Mouse (Mus musculus) splenic B cell, adult 2 months (primary cell): ENCODE results near the gene S100a14.

Experiments
- DNase-seq: peaks from one replicate; pipeline ENCODE4 v3.0.0-alpha.2; 2011; ENCODE audit warnings: low read depth, low spot score
- H3K27me3 ChIP-seq: 2 replicates; pipeline ENCODE4 v1.6.1; 2012; ENCODE audit warnings: mild to moderate bottlenecking, low read length, moderate library complexity, mixed read lengths; ENCODE audit not compliant: control insufficient read depth, poor library complexity, insufficient read depth, severe bottlenecking
- H3K36me3 ChIP-seq: 2 replicates; pipeline ENCODE4 v1.6.1; 2012; ENCODE audit warnings: mild to moderate bottlenecking, low read length, moderate library complexity, mixed read lengths; ENCODE audit not compliant: control insufficient read depth, poor library complexity, insufficient read depth, severe bottlenecking

S100a14 gene

GRCm38 (mm10) chr3:90526580-90526979 is at the start of gene S100a14:
Gene S100a14, plus strand, starts transcription at chr3:90526856.
- no peak for DNase-seq
- no peaks in the 10 kb centered on the region for H3K27me3 ChIP-seq

GRCm38 (mm10) chr3:90486998-90487397 is 39.7 kb upstream of the S100a14 start:
- no peak for DNase-seq
- Histone ChIP-seq H3K27me3 (no peaks in the 10 kb centered on the region), H3K36me3 (peaks cover 8% of the 10 kb centered on the region)

More at GRCm38 (mm10) chr3:90526580-90526979, at the start of gene S100a14:
- peaks cover 4% of the 10 kb centered on the region; the same call in 1 of the 2 replicates for H3K36me3 ChIP-seq

GRCm38 (mm10) chr3:90488576-90488975 is 38.1 kb upstream of the S100a14 start:
- H3K27me3 ChIP-seq: no peaks in the 10 kb centered on the region
- DNase-seq: no peak
- peaks cover 4% of the 10 kb centered on the region; the same call in 1 of the 2 replicates for H3K36me3 ChIP-seq

- Histone ChIP-seq H3K27me3 (no peaks in the 10 kb centered on the region), H3K36me3 (peaks cover 4% of the 10 kb centered on the region; the same call in 1 of the 2 replicates)
- DNase-seq: peak; percentile 97
Observed at GRCm38 (mm10) chr3:90490696-90491256, 35.9 kb upstream of the S100a14 start, which contains the start of gene Snapin. Gene Snapin, minus strand, starts transcription at chr3:90491033.

- H3K36me3 ChIP-seq: peaks cover 4% of the 10 kb centered on the region; the same call in 1 of the 2 replicates
- no peaks in the 10 kb centered on the region for H3K27me3 ChIP-seq
- DNase-seq: peak; percentile 71
Observed at GRCm38 (mm10) chr3:90491350-90491749, 35.3 kb upstream of the S100a14 start.

GRCm38 (mm10) chr3:90493831-90494540 is 32.7 kb upstream of the S100a14 start:
- H3K36me3 ChIP-seq: peaks cover 10% of the 10 kb centered on the region
- DNase-seq: no peak
- no peaks in the 10 kb centered on the region for H3K27me3 ChIP-seq

GRCm38 (mm10) chr3:90495850-90496525 is 30.7 kb upstream of the S100a14 start:
- no peaks in the 10 kb centered on the region for H3K27me3 ChIP-seq
- H3K36me3 ChIP-seq: peaks cover 11% of the 10 kb centered on the region
- no peak for DNase-seq

- Histone ChIP-seq H3K27me3 (no peaks in the 10 kb centered on the region), H3K36me3 (peaks cover 14% of the 10 kb centered on the region)
- no peak for DNase-seq
Observed at GRCm38 (mm10) chr3:90497597-90497996, 29.1 kb upstream of the S100a14 start.

GRCm38 (mm10) chr3:90503444-90503843 is 23.2 kb upstream of the S100a14 start:
- Histone ChIP-seq H3K36me3 (peaks cover 27% of the 10 kb centered on the region), H3K27me3 (no peaks in the 10 kb centered on the region)
- no peak for DNase-seq

- DNase-seq: no peak
- Histone ChIP-seq H3K27me3 (no peaks in the 10 kb centered on the region), H3K36me3 (peaks cover 24% of the 10 kb centered on the region)
Observed at GRCm38 (mm10) chr3:90505216-90505615, 21.4 kb upstream of the S100a14 start.

GRCm38 (mm10) chr3:90506362-90506761 is 20.3 kb upstream of the S100a14 start:
- peaks cover 24% of the 10 kb centered on the region for H3K36me3 ChIP-seq

GRCm38 (mm10) chr3:90508287-90508949 is 18.2 kb upstream of the S100a14 start:
- DNase-seq: peak; percentile 18
- peaks cover 15% of the 10 kb centered on the region for H3K36me3 ChIP-seq
- H3K27me3 ChIP-seq: no peaks in the 10 kb centered on the region

More at GRCm38 (mm10) chr3:90506362-90506761, 20.3 kb upstream of the S100a14 start:
- no peaks in the 10 kb centered on the region for H3K27me3 ChIP-seq
- DNase-seq: no peak

- Histone ChIP-seq H3K27me3 (no peaks in the 10 kb centered on the region), H3K36me3 (peaks cover 14% of the 10 kb centered on the region)
- peak; percentile 100 for DNase-seq
Observed at GRCm38 (mm10) chr3:90508950-90509746, 17.5 kb upstream of the S100a14 start, which contains the start of gene Chtop. Gene Chtop, minus strand, starts transcription at chr3:90509498.

- no peak for DNase-seq
Observed at GRCm38 (mm10) chr3:90509747-90510123, 16.9 kb upstream of the S100a14 start.

More at GRCm38 (mm10) chr3:90509747-90510123, 16.9 kb upstream of the S100a14 start:
- Histone ChIP-seq H3K36me3 (peaks cover 14% of the 10 kb centered on the region), H3K27me3 (no peaks in the 10 kb centered on the region)
